Mouse (Mus musculus): ENCODE data around the gene Cilp. TPM values are rescaled to one million over a fixed set of nuclear protein-coding genes. Genes with fewer than 3 reads are reported as not detected.
A peak's percentile ranks its signal among the peaks of the same experiment; 100 is the strongest.
"Not testable (repeated sequence)": the region's sequence is repeated elsewhere in the genome, so short reads cannot be mapped to it uniquely, and the experiment has no call there.

The Cilp gene
- polyA plus RNA-seq (2012; ENCODE audit: insufficient read depth, insufficient read length, missing spikeins): not detected in 2 replicates

- Histone ChIP-seq H3K4me1 (ENCODE audit: control insufficient read depth, insufficient read depth, low read length) (no peaks in the 10 kb centered on the region), H3K4me3 (ENCODE audit: insufficient read depth, low read length) (no peak within 1 kb of the TSS), H3K27ac (ENCODE audit: insufficient read depth, low read depth, low read length) (no peak within 1 kb of the TSS)
- TF ChIP-seq POLR2A (IDR thresholded peaks at IDR 0.05; ENCODE audit: borderline replicate concordance, low read depth, low read length): no peak
- TF ChIP-seq CTCF (IDR thresholded peaks at IDR 0.05; ENCODE audit: low read depth, low read length): no peak
Observed at GRCm38 (mm10) chr9:65264959-65265358, at the start of gene Cilp. Cilp (plus strand) TSS chr9:65265180.

GRCm38 (mm10) chr9:65215494-65216126, 49.4 kb upstream of the Cilp start:
- TF ChIP-seq POLR2A (IDR thresholded peaks at IDR 0.05; ENCODE audit: borderline replicate concordance, low read depth, low read length) (no peak), CTCF (IDR thresholded peaks at IDR 0.05; ENCODE audit: low read depth, low read length) (no peak)
- Histone ChIP-seq H3K4me3 (ENCODE audit: insufficient read depth, low read length) (peak overlapping the region; percentile 80), H3K27ac (ENCODE audit: insufficient read depth, low read depth, low read length) (peak overlapping the region; percentile 21; the same call in 1 of the 2 replicates), H3K4me1 (ENCODE audit: control insufficient read depth, insufficient read depth, low read length) (peaks cover 7% of the 10 kb centered on the region)

GRCm38 (mm10) chr9:65216972-65217371, 48.0 kb upstream of the Cilp start:
- TF ChIP-seq CTCF (IDR thresholded peaks at IDR 0.05; ENCODE audit: low read depth, low read length) (no peak), POLR2A (IDR thresholded peaks at IDR 0.05; ENCODE audit: borderline replicate concordance, low read depth, low read length) (no peak)
- Histone ChIP-seq H3K27ac (ENCODE audit: insufficient read depth, low read depth, low read length) (no peak overlapping the region), H3K4me1 (ENCODE audit: control insufficient read depth, insufficient read depth, low read length) (peaks cover 7% of the 10 kb centered on the region), H3K4me3 (ENCODE audit: insufficient read depth, low read length) (no peak overlapping the region)

GRCm38 (mm10) chr9:65217661-65218060, 47.3 kb upstream of the Cilp start:
- H3K4me3 ChIP-seq (ENCODE audit: insufficient read depth, low read length): no peak overlapping the region
- peaks cover 7% of the 10 kb centered on the region for H3K4me1 ChIP-seq (ENCODE audit: control insufficient read depth, insufficient read depth, low read length)
- no peak for TF ChIP-seq CTCF (IDR thresholded peaks at IDR 0.05; ENCODE audit: low read depth, low read length)
- TF ChIP-seq POLR2A (IDR thresholded peaks at IDR 0.05; ENCODE audit: borderline replicate concordance, low read depth, low read length): no peak
- H3K27ac ChIP-seq (ENCODE audit: insufficient read depth, low read depth, low read length): no peak overlapping the region

- H3K4me1 ChIP-seq (ENCODE audit: control insufficient read depth, insufficient read depth, low read length): peaks cover 7% of the 10 kb centered on the region
- no peak overlapping the region for H3K27ac ChIP-seq (ENCODE audit: insufficient read depth, low read depth, low read length)
- H3K4me3 ChIP-seq (ENCODE audit: insufficient read depth, low read length): no peak overlapping the region
- TF ChIP-seq CTCF (IDR thresholded peaks at IDR 0.05; ENCODE audit: low read depth, low read length): no peak
- TF ChIP-seq POLR2A (IDR thresholded peaks at IDR 0.05; ENCODE audit: borderline replicate concordance, low read depth, low read length): no peak
Observed at GRCm38 (mm10) chr9:65218916-65219315, 46.1 kb upstream of the Cilp start.

- not testable (repeated sequence) for H3K27ac ChIP-seq (ENCODE audit: insufficient read depth, low read depth, low read length); H3K4me1 ChIP-seq (ENCODE audit: control insufficient read depth, insufficient read depth, low read length); H3K4me3 ChIP-seq (ENCODE audit: insufficient read depth, low read length)
Observed at GRCm38 (mm10) chr9:65220398-65220797, 44.6 kb upstream of the Cilp start.

- Histone ChIP-seq H3K27ac (ENCODE audit: insufficient read depth, low read depth, low read length) (no peak overlapping the region), H3K4me3 (ENCODE audit: insufficient read depth, low read length) (no peak overlapping the region), H3K4me1 (ENCODE audit: control insufficient read depth, insufficient read depth, low read length) (peaks cover 2% of the 10 kb centered on the region)
- TF ChIP-seq CTCF (IDR thresholded peaks at IDR 0.05; ENCODE audit: low read depth, low read length): no peak
- no peak for TF ChIP-seq POLR2A (IDR thresholded peaks at IDR 0.05; ENCODE audit: borderline replicate concordance, low read depth, low read length)
Observed at GRCm38 (mm10) chr9:65223927-65224326, 41.1 kb upstream of the Cilp start.

- TF ChIP-seq CTCF (IDR thresholded peaks at IDR 0.05; ENCODE audit: low read depth, low read length) (0 out of 2 replicates have a peak, but pooled peaks have one; percentile 15), POLR2A (IDR thresholded peaks at IDR 0.05; ENCODE audit: borderline replicate concordance, low read depth, low read length) (no peak)
- Histone ChIP-seq H3K4me1 (ENCODE audit: control insufficient read depth, insufficient read depth, low read length) (peaks cover 5% of the 10 kb centered on the region), H3K4me3 (ENCODE audit: insufficient read depth, low read length) (no peak overlapping the region), H3K27ac (ENCODE audit: insufficient read depth, low read depth, low read length) (no peak overlapping the region)
Observed at GRCm38 (mm10) chr9:65225795-65226194, 39.2 kb upstream of the Cilp start.

- Histone ChIP-seq H3K4me1 (ENCODE audit: control insufficient read depth, insufficient read depth, low read length) (peaks cover 13% of the 10 kb centered on the region), H3K4me3 (ENCODE audit: insufficient read depth, low read length) (no peak overlapping the region), H3K27ac (ENCODE audit: insufficient read depth, low read depth, low read length) (no peak overlapping the region)
- no peak for TF ChIP-seq CTCF (IDR thresholded peaks at IDR 0.05; ENCODE audit: low read depth, low read length)
- no peak for TF ChIP-seq POLR2A (IDR thresholded peaks at IDR 0.05; ENCODE audit: borderline replicate concordance, low read depth, low read length)
Observed at GRCm38 (mm10) chr9:65230250-65230649, 34.7 kb upstream of the Cilp start.

- H3K4me3 ChIP-seq (ENCODE audit: insufficient read depth, low read length): no peak overlapping the region
- H3K27ac ChIP-seq (ENCODE audit: insufficient read depth, low read depth, low read length): no peak overlapping the region
- no peak for TF ChIP-seq CTCF (IDR thresholded peaks at IDR 0.05; ENCODE audit: low read depth, low read length)
- no peak for TF ChIP-seq POLR2A (IDR thresholded peaks at IDR 0.05; ENCODE audit: borderline replicate concordance, low read depth, low read length)
- H3K4me1 ChIP-seq (ENCODE audit: control insufficient read depth, insufficient read depth, low read length): peaks cover 13% of the 10 kb centered on the region
Observed at GRCm38 (mm10) chr9:65231284-65231683, 33.7 kb upstream of the Cilp start.

Data from bone marrow macrophage, adult 2 months (primary cell).